Mouse (Mus musculus): Measurements from ENCODE around the gene Krtap24-1. TPM values are rescaled to one million over a fixed set of nuclear protein-coding genes. Genes with fewer than 3 reads are reported as not detected.

Gene Krtap24-1
- polyA plus RNA-seq, 1 experiment from 2014 or later: not detected

DNA sequence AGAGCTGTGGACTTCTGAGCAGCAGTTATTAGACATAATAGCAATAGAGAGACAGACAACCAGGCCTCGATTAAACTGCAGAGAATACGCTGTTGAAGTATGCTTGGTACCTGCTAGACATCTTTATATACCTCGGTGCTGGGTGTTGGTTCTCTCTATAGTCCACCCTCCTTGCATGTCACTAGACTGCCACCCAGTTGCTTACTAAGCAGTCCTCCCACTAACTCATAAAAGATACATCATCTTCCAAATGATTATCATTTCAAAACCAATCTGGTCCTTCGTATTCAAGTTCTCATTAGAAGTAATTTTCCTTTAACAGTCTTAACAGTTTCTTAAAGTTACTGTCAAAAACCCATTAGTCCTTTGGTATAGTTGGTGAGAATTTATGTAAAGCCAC lies 15.5 kb upstream of the Krtap24-1 start, which contains the start of gene 2310079G19Rik:
TSS of gene 2310079G19Rik (minus strand) at position 101 of the 400 bp plus-strand sequence.
- Histone ChIP-seq H3K9ac (ENCODE audit: low read depth, low read length) (no peak within 1 kb of the TSS), H3K27ac (ENCODE audit: low read length) (no peak within 1 kb of the TSS), H3K9me3 (ENCODE audit: control insufficient read depth, low read length) (no peaks in the 10 kb centered on the region), H3K4me1 (ENCODE audit: control insufficient read depth, insufficient read depth, low read length) (no peaks in the 10 kb centered on the region; the same call in 1 of the 2 replicates), H3K36me3 (ENCODE audit: control insufficient read depth, insufficient read depth, low read length) (no peaks in the 10 kb centered on the region), H3K4me3 (ENCODE audit: low read length) (no peak within 1 kb of the TSS), H3K4me2 (ENCODE audit: low read depth, low read length) (no peak within 1 kb of the TSS), H3K27me3 (replicated peaks; ENCODE audit: control insufficient read depth, insufficient read depth, low read length) (no peaks in the 10 kb centered on the region)
- ATAC-seq: no peak
- 92% methylated on average over 4 of the region's 4 CpGs for WGBS

DNA sequence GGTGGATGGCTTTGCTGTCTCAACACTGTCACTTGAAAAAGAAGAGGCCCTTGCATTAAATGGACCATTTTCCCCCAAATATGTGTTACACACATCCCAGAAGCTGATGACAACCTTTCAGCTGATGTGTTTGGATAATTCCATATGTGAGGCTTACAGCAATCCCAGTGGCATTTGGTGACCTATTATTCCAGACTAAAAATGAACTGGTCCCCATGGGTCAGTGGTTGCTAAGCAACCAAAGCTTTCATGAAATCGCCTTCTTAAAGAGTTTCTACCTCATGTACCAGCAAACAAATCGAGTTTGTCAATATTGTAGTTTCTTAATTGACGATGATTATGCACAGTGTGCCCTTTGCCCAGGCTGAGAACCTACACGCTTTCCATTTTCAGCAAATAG lies 633 bp upstream of the Krtap24-1 start:
- H3K4me1 ChIP-seq (ENCODE audit: control insufficient read depth, insufficient read depth, low read length): no peaks in the 10 kb centered on the region
- no peak overlapping the region for H3K4me3 ChIP-seq (ENCODE audit: low read length)
- H3K27me3 ChIP-seq (replicated peaks; ENCODE audit: control insufficient read depth, insufficient read depth, low read length): no peaks in the 10 kb centered on the region
- H3K9me3 ChIP-seq (ENCODE audit: control insufficient read depth, low read length): no peaks in the 10 kb centered on the region
- WGBS: 70% methylated on average over 4 of the region's 4 CpGs
- H3K4me2 ChIP-seq (ENCODE audit: low read depth, low read length): no peak overlapping the region
- no peak overlapping the region for H3K9ac ChIP-seq (ENCODE audit: low read depth, low read length)
- no peak for ATAC-seq
- H3K36me3 ChIP-seq (ENCODE audit: control insufficient read depth, insufficient read depth, low read length): no peaks in the 10 kb centered on the region
- no peak overlapping the region for H3K27ac ChIP-seq (ENCODE audit: low read length)

DNA sequence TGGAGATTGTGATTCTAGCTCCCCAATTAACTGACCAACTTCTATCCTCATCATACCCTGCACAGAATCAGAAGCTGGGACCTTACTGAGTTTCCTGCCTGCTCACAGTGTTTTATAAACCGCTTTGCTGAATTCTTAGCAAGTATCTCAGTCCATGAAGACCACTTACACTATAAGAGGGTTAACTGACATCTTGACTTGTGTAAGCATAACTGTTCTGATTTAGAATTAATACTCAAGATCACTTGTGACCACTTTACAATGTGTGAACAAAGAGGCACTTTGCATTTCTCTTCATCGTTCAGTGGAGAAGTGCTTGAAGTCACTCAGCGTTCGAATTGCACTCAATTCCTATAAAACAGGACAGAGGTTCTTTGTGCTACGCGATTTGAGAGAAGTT lies 7.5 kb downstream of the Krtap24-1 start:
- no peak for ATAC-seq
- no peaks in the 10 kb centered on the region for H3K36me3 ChIP-seq (ENCODE audit: control insufficient read depth, insufficient read depth, low read length)
- no peak overlapping the region for H3K4me3 ChIP-seq (ENCODE audit: low read length)
- no peak overlapping the region for H3K9ac ChIP-seq (ENCODE audit: low read depth, low read length)
- no peak overlapping the region for H3K4me2 ChIP-seq (ENCODE audit: low read depth, low read length)
- H3K27me3 ChIP-seq (replicated peaks; ENCODE audit: control insufficient read depth, insufficient read depth, low read length): no peaks in the 10 kb centered on the region
- H3K4me1 ChIP-seq (ENCODE audit: control insufficient read depth, insufficient read depth, low read length): no peaks in the 10 kb centered on the region
- no peaks in the 10 kb centered on the region for H3K9me3 ChIP-seq (ENCODE audit: control insufficient read depth, low read length)
- WGBS: 87% methylated on average over 6 of the region's 6 CpGs
- H3K27ac ChIP-seq (ENCODE audit: low read length): no peak overlapping the region

DNA sequence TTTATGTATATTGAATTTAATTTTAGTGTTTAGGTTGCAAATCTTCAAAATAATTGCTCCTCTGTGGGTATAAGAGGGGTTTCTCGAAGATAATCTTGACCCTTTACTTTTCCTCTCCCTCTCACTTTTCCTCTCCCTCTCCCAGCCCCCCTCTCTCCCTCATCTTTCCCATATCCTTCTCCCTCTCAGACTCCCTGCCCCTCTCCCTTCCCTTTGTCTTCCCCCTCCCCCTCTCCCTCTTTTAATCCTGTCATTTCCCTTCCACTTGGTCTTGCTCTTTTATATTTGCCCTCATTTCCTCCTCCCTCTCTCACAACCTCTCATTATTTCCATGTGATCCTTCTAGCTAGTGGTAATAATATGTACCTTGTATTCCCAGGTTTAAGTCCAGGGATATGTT lies 9.6 kb downstream of the Krtap24-1 start:
- peaks cover 2% of the 10 kb centered on the region; the same call in 1 of the 2 replicates for H3K4me1 ChIP-seq (ENCODE audit: control insufficient read depth, insufficient read depth, low read length)
- no peak for ATAC-seq
- WGBS: 69% methylated on average over 1 of the region's 1 CpGs

DNA sequence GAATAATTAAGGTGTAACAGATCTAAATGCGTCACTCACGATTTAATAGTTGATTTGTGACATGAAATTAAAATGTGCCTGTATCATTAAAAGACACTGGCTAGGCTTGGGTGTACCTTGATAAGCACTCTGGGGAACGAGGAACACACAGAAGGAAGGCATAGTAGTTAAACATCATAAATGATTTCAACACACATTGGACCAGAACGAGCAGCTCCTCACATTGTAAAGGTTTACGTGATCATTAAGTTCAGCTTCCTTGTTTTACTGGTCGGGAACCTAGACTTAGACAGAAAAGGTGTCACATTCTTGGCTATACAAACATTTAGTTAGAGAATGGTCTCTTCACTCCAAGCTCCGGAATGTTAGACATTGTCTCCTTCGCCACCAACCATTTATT lies 11.8 kb downstream of the Krtap24-1 start:
- Histone ChIP-seq H3K9ac (ENCODE audit: low read depth, low read length) (no peak overlapping the region), H3K36me3 (ENCODE audit: control insufficient read depth, insufficient read depth, low read length) (no peaks in the 10 kb centered on the region), H3K27ac (ENCODE audit: low read length) (peak overlapping the region; percentile 83), H3K9me3 (ENCODE audit: control insufficient read depth, low read length) (no peaks in the 10 kb centered on the region), H3K4me1 (ENCODE audit: control insufficient read depth, insufficient read depth, low read length) (peaks cover 2% of the 10 kb centered on the region; the same call in 1 of the 2 replicates), H3K4me2 (ENCODE audit: low read depth, low read length) (0 out of 2 replicates have a peak overlapping the region, but pooled peaks have one; percentile 8), H3K4me3 (ENCODE audit: low read length) (no peak overlapping the region), H3K27me3 (replicated peaks; ENCODE audit: control insufficient read depth, insufficient read depth, low read length) (no peaks in the 10 kb centered on the region)
- 52% methylated on average over 8 of the region's 8 CpGs for WGBS
- ATAC-seq: peak; percentile 90

More for the DNA sequence above, 9.6 kb downstream of the Krtap24-1 start:
- Histone ChIP-seq H3K36me3 (ENCODE audit: control insufficient read depth, insufficient read depth, low read length) (no peaks in the 10 kb centered on the region), H3K9me3 (ENCODE audit: control insufficient read depth, low read length) (no peaks in the 10 kb centered on the region), H3K4me3 (ENCODE audit: low read length) (no peak overlapping the region), H3K27me3 (replicated peaks; ENCODE audit: control insufficient read depth, insufficient read depth, low read length) (no peaks in the 10 kb centered on the region), H3K27ac (ENCODE audit: low read length) (no peak overlapping the region), H3K4me2 (ENCODE audit: low read depth, low read length) (no peak overlapping the region), H3K9ac (ENCODE audit: low read depth, low read length) (no peak overlapping the region)

DNA sequence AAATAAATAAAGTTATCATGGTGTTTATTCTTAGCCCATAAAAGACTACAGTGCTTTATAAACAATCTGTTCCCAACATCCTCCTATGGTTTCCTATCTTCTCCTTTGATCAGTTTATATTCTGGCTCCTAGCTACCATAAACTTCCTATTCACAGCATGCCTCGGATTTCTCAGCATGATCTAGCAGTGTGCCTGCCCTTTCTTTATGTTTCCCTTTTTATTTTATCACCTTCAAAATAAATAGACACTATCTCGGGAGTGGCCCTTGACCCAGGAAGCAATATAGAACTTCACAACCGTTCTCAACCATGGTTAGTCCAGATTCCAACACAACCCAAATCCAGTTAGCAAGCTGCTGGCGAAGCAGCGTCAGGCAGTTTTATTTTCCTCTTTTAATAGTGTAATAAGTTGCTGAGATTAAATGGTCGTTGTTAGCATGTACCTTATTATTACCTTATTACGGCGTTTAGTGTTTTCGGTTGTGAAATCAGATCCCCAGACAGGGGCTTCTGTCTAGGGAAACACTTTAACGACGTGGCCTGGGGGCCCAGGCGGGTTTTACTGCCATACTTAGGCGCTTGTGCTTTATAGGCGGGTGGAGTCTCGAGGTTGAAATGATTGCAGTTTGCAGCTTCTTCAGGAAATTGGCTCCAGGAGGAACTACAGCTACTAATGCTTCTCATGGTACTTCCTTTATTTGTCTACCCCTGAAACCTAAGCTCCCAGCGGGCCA lies 12.4 kb downstream of the Krtap24-1 start:
- Histone ChIP-seq H3K27ac (ENCODE audit: low read length) (peak overlapping the region; percentile 83), H3K36me3 (ENCODE audit: control insufficient read depth, insufficient read depth, low read length) (no peaks in the 10 kb centered on the region), H3K4me3 (ENCODE audit: low read length) (no peak overlapping the region), H3K9me3 (ENCODE audit: control insufficient read depth, low read length) (no peaks in the 10 kb centered on the region), H3K4me2 (ENCODE audit: low read depth, low read length) (peak overlapping the region; percentile 11; the same call in 1 of the 2 replicates), H3K9ac (ENCODE audit: low read depth, low read length) (no peak overlapping the region), H3K27me3 (replicated peaks; ENCODE audit: control insufficient read depth, insufficient read depth, low read length) (no peaks in the 10 kb centered on the region), H3K4me1 (ENCODE audit: control insufficient read depth, insufficient read depth, low read length) (peaks cover 2% of the 10 kb centered on the region; the same call in 1 of the 2 replicates)
- WGBS: 30% methylated on average over 16 of the region's 16 CpGs
- peak; percentile 94 for ATAC-seq

DNA sequence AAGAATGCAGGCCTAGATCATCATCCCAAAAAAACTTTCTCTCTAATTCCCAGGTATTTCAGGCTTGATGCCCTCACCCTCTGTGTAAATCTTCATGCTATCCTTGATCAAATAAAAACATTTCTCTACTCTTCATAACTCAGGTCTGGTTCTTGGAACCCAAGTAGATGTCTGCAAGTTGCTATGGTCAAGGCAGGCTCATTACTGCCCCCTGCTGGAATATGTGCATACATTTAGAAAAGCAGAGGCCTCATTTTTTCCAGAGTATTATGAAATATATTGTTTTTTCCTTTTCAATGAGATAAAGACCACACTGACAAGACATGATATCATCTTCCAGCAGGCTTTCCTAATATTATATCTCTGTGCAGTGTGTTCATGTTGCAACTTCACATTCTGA lies 19.3 kb downstream of the Krtap24-1 start:
- ATAC-seq: no peak
- Histone ChIP-seq H3K27ac (ENCODE audit: low read length) (no peak overlapping the region), H3K4me1 (ENCODE audit: control insufficient read depth, insufficient read depth, low read length) (no peaks in the 10 kb centered on the region), H3K4me2 (ENCODE audit: low read depth, low read length) (no peak overlapping the region), H3K9me3 (ENCODE audit: control insufficient read depth, low read length) (no peaks in the 10 kb centered on the region), H3K9ac (ENCODE audit: low read depth, low read length) (no peak overlapping the region), H3K27me3 (replicated peaks; ENCODE audit: control insufficient read depth, insufficient read depth, low read length) (no peaks in the 10 kb centered on the region), H3K4me3 (ENCODE audit: low read length) (no peak overlapping the region), H3K36me3 (ENCODE audit: control insufficient read depth, insufficient read depth, low read length) (no peaks in the 10 kb centered on the region)

DNA sequence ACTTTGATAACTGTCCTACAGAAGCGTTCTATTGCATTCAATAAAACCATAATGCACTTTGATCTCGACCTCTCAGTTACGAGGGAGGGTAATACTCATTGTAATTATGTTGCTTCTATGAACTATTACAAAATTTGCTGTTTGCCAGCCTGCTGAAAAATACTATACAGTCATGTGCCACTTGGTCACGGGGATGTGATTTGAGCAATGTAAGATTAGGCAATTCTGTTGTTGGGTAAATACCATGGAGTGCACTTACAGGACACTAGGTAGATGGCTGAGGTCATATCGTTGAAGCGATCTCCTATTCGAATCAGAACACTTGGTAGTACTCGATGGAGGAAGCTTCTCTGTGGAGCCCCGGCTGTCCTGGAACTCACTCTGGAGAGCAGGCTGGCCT lies 28.7 kb downstream of the Krtap24-1 start:
- H3K4me2 ChIP-seq (ENCODE audit: low read depth, low read length): no peak overlapping the region
- WGBS: 67% methylated on average over 9 of the region's 9 CpGs
- H3K27ac ChIP-seq (ENCODE audit: low read length): 0 out of 2 replicates have a peak overlapping the region, but pooled peaks have one; percentile 4
- no peaks in the 10 kb centered on the region for H3K36me3 ChIP-seq (ENCODE audit: control insufficient read depth, insufficient read depth, low read length)
- no peak overlapping the region for H3K9ac ChIP-seq (ENCODE audit: low read depth, low read length)
- no peak overlapping the region for H3K4me3 ChIP-seq (ENCODE audit: low read length)
- H3K27me3 ChIP-seq (replicated peaks; ENCODE audit: control insufficient read depth, insufficient read depth, low read length): no peaks in the 10 kb centered on the region
- no peaks in the 10 kb centered on the region for H3K9me3 ChIP-seq (ENCODE audit: control insufficient read depth, low read length)
- peak; percentile 92 for ATAC-seq
- H3K4me1 ChIP-seq (ENCODE audit: control insufficient read depth, insufficient read depth, low read length): no peaks in the 10 kb centered on the region

DNA sequence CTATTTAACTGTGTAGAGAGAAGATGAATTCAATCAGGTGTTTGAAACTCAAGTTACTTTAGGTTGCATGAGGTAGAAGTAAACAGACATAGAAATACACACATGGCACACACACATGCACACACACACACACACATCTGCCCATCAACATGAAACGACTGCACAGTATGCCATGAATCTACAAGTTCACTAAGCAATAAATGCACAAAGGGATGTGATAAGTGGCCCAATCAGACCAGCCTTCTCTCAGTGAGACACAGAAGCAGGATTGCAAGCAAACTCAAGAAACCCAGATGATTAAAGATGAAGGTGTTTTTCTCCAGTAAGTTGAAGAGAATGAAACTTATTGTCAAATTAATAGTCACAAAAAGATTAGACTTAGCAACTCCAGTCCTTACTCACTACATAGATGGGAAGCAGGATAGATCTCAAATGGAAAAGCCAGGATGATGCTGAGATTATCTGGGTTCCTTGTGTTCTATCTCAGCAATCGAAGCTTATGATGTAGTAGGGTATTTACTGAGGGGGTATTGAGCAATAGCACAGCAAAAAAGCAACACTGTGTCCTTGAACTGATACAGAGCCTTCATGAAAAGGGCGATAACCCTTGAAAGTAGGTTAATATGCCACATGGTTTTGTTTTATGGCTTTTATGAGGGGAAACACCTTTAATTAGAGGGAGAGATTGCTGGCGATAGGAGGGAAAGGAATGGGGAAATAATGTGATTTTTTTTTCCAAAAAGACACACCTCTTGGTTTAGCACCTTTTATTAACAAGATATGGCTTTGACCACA lies 36.0 kb downstream of the Krtap24-1 start:
- Histone ChIP-seq H3K4me3 (ENCODE audit: low read length) (no peak overlapping the region), H3K27ac (ENCODE audit: low read length) (0 out of 2 replicates have a peak overlapping the region, but pooled peaks have one; percentile 46), H3K4me2 (ENCODE audit: low read depth, low read length) (no peak overlapping the region), H3K36me3 (ENCODE audit: control insufficient read depth, insufficient read depth, low read length) (no peaks in the 10 kb centered on the region), H3K9me3 (ENCODE audit: control insufficient read depth, low read length) (no peaks in the 10 kb centered on the region), H3K9ac (ENCODE audit: low read depth, low read length) (no peak overlapping the region), H3K27me3 (replicated peaks; ENCODE audit: control insufficient read depth, insufficient read depth, low read length) (no peaks in the 10 kb centered on the region), H3K4me1 (ENCODE audit: control insufficient read depth, insufficient read depth, low read length) (no peaks in the 10 kb centered on the region)
- WGBS: 52% methylated on average over 4 of the region's 4 CpGs
- peak; percentile 91 for ATAC-seq

Measured in intestine, embryonic 16.5 days (tissue).